Mouse (Mus musculus) hindbrain, embryonic 11.5 days (tissue): ENCODE measurements at regions not wholly inside any gene's neighbourhood (a gene's known extent, or its start where the extent isn't known, plus 50 kb on each side); places are given as distances from the start of the nearest gene placed in this dataset.
"Not testable (repeated sequence)": the region's sequence is repeated elsewhere in the genome, so short reads cannot be mapped to it uniquely, and the experiment has no call there.

Source experiments
- ATAC-seq: fragments of 200-750 bp; cut with Nextera tagmentation; 2 replicates; pipeline ENCODE4 v1.8.0; 2017; ENCODE audit warnings: mild to moderate bottlenecking, moderate TSS enrichment, moderate library complexity; ENCODE audit not compliant: low FRiP score
- DNase-seq: peaks from one replicate; pipeline ENCODE4 v3.0.0-alpha.2; 2015; ENCODE audit warnings: low spot score
- H3K27ac ChIP-seq: fragments of 300-500 bp; sonication (generic); 2 replicates; pipeline ENCODE4 v1.5.1; 2014; ENCODE audit warnings: mild to moderate bottlenecking, low read depth, low read length
- H3K27me3 ChIP-seq: fragments of 300-500 bp; sonication (generic); 2 replicates; pipeline ENCODE4 v1.6.1; 2014; ENCODE audit warnings: mild to moderate bottlenecking, low read length, moderate library complexity, mixed read lengths; ENCODE audit not compliant: control insufficient read depth, insufficient read depth
- H3K36me3 ChIP-seq: fragments of 300-500 bp; sonication (generic); 2 replicates; pipeline ENCODE4 v1.6.1; 2014; ENCODE audit warnings: mild to moderate bottlenecking, low read length, moderate library complexity, mixed read lengths; ENCODE audit not compliant: control insufficient read depth, insufficient read depth
- H3K4me1 ChIP-seq: fragments of 300-500 bp; sonication (generic); replicated peaks from 2 replicates; pipeline ENCODE4 v1.6.1; 2014; ENCODE audit warnings: low read length, mixed read lengths; ENCODE audit not compliant: control insufficient read depth, insufficient read depth
- H3K4me2 ChIP-seq: fragments of 300-500 bp; sonication (generic); replicated peaks from 2 replicates; pipeline ENCODE4 v1.6.1; 2014; ENCODE audit warnings: mild to moderate bottlenecking, low read depth, low read length
- H3K4me3 ChIP-seq: fragments of 300-500 bp; sonication (generic); 2 replicates; pipeline ENCODE4 v1.5.1; 2014; ENCODE audit warnings: low read depth, low read length
- H3K9ac ChIP-seq: fragments of 300-500 bp; sonication (generic); 2 replicates; pipeline ENCODE4 v1.6.1; 2014; ENCODE audit warnings: low read depth, low read length
- H3K9me3 ChIP-seq: fragments of 300-500 bp; sonication (generic); 2 replicates; pipeline ENCODE4 v1.6.1; 2016; ENCODE audit warnings: low read length; ENCODE audit not compliant: control insufficient read depth
- WGBS: fragments of 180-500 bp; shearing (Covaris S2); extraction: QIAGEN DNeasy Blood & Tissue Kit; methylation state at CpG from one replicate; pipeline ENCODE4 v1.1.7; 2014; 5-methylcytosine and 5-hydroxymethylcytosine counted together

DNA sequence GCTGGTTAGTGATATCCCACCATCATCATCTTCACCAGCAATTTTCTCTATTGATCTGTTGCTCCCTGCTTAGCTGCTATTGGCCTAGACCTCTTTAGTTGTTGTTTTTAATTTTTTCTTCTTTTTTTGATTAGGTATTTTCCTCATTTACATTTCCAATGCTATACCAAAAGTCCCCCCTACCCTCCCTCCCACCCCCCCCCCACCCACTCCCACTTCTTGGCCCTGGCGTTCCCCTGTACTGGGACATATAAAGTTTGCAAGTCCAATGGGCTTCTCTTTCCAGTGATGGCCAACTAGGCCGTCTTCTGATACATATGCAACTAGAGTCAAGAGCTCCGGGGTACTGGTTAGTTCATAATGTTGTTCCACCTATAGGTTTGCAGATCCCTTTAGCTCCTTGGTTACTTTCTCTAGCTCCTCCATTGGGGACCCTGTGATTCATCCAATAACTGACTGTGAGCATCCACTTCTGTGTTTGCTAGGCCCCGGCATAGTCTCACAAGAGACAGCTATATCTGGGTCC is 386.7 kb upstream of the Pcdh10 start:
- not testable (repeated sequence) for H3K27ac ChIP-seq, H3K36me3 ChIP-seq, H3K4me2 ChIP-seq, H3K27me3 ChIP-seq, H3K4me1 ChIP-seq, H3K9me3 ChIP-seq, H3K9ac ChIP-seq, DNase-seq, H3K4me3 ChIP-seq
- peak; percentile 88 for ATAC-seq
- WGBS, result 88% methylated on average over 4 of the region's 4 CpGs
